Mouse (Mus musculus): ENCODE measurements around the gene Iscu.

Gene Iscu

DNA sequence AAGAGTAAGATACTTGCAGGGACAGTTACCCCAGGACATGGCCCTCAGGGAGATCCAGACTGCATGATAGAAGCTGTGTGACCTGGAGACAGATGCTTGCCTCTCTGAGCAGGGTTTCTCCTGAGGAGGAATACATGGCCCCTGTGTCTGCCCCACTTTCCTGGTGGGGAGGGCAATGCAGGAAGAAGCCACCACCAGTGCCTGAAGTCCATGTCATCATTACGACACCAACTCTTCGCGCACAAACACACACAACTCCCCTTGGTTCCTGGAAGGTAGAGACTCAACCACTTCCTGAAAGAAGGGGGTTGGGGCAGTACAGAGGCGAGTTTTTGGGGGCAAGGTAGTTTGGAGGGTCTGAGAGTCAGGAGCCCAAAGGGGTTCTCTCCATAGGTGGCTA is 51.7 kb downstream of the Iscu start:
- DNase-seq: no peak

DNA sequence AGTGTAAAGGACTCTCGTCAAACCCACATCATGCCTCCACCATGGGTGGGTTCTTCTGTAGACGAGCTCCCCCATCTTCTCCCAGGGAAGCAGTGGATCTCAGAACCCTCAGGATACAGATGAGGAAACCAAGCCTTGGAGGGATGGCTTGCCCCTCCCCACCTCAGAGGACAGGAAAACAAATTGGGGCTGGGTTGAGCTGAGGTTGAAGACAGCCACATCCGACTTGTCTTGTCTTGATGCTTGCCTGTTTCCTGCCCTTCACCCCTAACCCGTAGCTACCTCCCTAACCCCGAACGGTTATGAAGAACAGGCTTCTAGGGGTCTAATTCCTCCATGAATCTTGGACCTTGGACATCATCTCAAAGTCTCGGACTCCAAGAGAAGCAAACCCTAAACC is 53.0 kb downstream of the Iscu start:
- DNase-seq: no peak

DNA sequence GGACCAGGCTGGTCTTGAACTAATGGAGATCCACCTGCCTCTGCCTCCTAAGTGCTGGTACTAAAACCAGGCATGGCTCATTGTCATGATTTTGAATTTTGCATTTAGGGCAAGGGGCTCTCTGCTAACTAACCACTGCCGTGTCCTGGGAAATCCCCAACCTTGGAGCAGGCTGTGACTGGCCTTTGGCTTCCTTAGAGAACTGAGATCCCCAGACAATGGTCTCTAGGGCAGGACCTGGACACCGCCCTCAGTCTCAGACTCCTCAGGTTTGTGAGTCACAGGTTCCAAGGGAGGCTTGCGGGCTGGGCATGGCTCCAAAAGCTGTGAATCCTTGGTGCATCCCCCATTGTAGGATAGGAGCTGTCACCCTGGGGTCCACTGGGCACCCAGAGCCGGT is 54.1 kb downstream of the Iscu start:
- no peak for DNase-seq

All from cerebellum, adult 9-10 months (tissue).